Mouse (Mus musculus): Measurements from ENCODE around the gene Zdhhc18. TPM values are rescaled to one million over a fixed set of nuclear protein-coding genes. Genes with fewer than 3 reads are reported as not detected.

Zdhhc18 gene
- polyA plus RNA-seq, 1 experiment = 53.7 TPM

GRCm38 (mm10) chr4:133599571-133600073, 50.3 kb downstream of the Zdhhc18 start:
- H3K4me1 ChIP-seq = peaks cover 18% of the 10 kb centered on the region
- H3K27me3 ChIP-seq (replicated peaks) = peaks cover 8% of the 10 kb centered on the region
- H3K9me3 ChIP-seq = no peaks in the 10 kb centered on the region
- H3K36me3 ChIP-seq (replicated peaks; ENCODE audit: low read length) = peaks cover 39% of the 10 kb centered on the region
- peak overlapping the region; percentile 91 for H3K4me3 ChIP-seq (replicated peaks)
- TF ChIP-seq GATA1 (IDR thresholded peaks at IDR 0.05; ENCODE audit: borderline replicate concordance, low read length) (no peak), FLI1 (IDR thresholded peaks at IDR 0.05; ENCODE audit: low read length) (no peak)

GRCm38 (mm10) chr4:133599116-133599515, 50.8 kb downstream of the Zdhhc18 start:
- Histone ChIP-seq H3K9me3 (no peaks in the 10 kb centered on the region), H3K4me3 (replicated peaks) (peak overlapping the region; percentile 91), H3K27me3 (replicated peaks) (peaks cover 8% of the 10 kb centered on the region), H3K36me3 (replicated peaks; ENCODE audit: low read length) (peaks cover 38% of the 10 kb centered on the region), H3K4me1 (peaks cover 18% of the 10 kb centered on the region)
- no peak for TF ChIP-seq GATA1 (IDR thresholded peaks at IDR 0.05; ENCODE audit: borderline replicate concordance, low read length)
- no peak for TF ChIP-seq FLI1 (IDR thresholded peaks at IDR 0.05; ENCODE audit: low read length)

DNA sequence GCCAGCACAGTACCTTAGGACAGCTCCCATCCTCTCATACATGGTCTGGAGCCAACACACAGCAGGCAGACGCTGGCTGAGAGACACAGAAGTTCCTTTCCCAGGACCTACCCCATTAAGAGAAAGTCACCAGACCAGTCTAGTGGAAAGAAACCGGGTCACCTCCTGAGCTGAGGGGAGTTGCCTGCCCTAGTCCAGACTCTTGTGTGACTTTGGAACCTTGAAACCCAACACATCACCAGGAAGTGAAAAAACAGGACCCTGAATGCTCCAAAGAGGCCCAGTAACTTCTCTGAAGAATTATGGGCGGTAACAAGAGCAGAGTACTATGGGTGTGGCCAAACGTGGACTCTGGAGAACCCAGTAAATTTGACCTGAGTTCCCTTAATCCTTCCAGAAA, 51.3 kb downstream of the Zdhhc18 start:
- no peak overlapping the region for H3K4me3 ChIP-seq (replicated peaks)
- peaks cover 8% of the 10 kb centered on the region for H3K27me3 ChIP-seq (replicated peaks)
- TF ChIP-seq GATA1 (IDR thresholded peaks at IDR 0.05; ENCODE audit: borderline replicate concordance, low read length) = no peak
- TF ChIP-seq FLI1 (IDR thresholded peaks at IDR 0.05; ENCODE audit: low read length) = no peak
- peaks cover 18% of the 10 kb centered on the region for H3K4me1 ChIP-seq
- no peaks in the 10 kb centered on the region for H3K9me3 ChIP-seq
- peaks cover 33% of the 10 kb centered on the region for H3K36me3 ChIP-seq (replicated peaks; ENCODE audit: low read length)

DNA sequence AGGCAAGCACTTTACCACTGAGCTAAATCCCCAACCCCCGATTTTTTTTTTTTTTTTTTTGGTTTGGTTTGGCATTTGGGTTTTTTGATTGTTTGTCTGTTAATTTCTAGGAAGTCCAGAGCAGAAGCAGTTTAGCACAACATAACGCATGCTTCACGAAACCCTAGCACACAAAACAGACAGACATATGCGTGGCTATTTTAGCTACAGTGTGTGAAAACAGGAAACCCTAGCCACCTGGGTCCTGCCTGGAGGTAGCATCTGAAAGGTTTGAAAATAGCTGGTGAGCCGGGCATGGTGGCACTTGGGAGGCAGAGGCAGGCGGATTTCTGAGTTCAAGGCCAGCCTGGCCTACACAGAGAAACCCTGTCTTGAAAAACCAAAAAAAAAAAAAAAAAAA, 53.9 kb downstream of the Zdhhc18 start:
- TF ChIP-seq FLI1 (IDR thresholded peaks at IDR 0.05; ENCODE audit: low read length) = no peak
- TF ChIP-seq GATA1 (IDR thresholded peaks at IDR 0.05; ENCODE audit: borderline replicate concordance, low read length) = no peak
- H3K36me3 ChIP-seq (replicated peaks; ENCODE audit: low read length) = peaks cover 26% of the 10 kb centered on the region
- no peak overlapping the region for H3K4me3 ChIP-seq (replicated peaks)
- H3K27me3 ChIP-seq (replicated peaks) = peaks cover 8% of the 10 kb centered on the region
- no peaks in the 10 kb centered on the region for H3K9me3 ChIP-seq
- H3K4me1 ChIP-seq = peaks cover 29% of the 10 kb centered on the region

DNA sequence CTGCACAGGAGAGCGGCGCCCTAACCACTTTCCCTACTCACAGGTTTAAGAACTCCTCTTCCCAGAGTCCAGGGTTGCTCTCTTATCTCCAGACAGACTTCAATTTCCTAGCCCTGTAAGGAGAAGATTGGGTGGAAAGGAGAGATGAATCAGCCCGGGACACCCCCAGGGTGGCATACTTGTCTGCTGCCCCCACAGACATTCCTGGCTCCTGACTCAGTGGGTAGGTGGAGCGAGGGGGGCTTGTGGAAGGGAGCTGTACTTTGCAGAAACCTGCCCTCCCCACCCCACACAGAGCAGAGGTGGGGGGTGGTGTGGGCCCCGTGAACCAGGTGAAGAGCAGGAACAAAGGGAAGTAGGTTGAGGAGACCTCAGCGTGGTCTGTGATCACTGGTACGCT, 54.4 kb downstream of the Zdhhc18 start:
- Histone ChIP-seq H3K9me3 (no peaks in the 10 kb centered on the region), H3K4me3 (replicated peaks) (no peak overlapping the region), H3K27me3 (replicated peaks) (peaks cover 8% of the 10 kb centered on the region), H3K4me1 (peaks cover 29% of the 10 kb centered on the region), H3K36me3 (replicated peaks; ENCODE audit: low read length) (peaks cover 31% of the 10 kb centered on the region)
- TF ChIP-seq GATA1 (IDR thresholded peaks at IDR 0.05; ENCODE audit: borderline replicate concordance, low read length) (no peak), FLI1 (IDR thresholded peaks at IDR 0.05; ENCODE audit: low read length) (no peak)

- TF ChIP-seq GATA1 (IDR thresholded peaks at IDR 0.05; ENCODE audit: borderline replicate concordance, low read length) (no peak), FLI1 (IDR thresholded peaks at IDR 0.05; ENCODE audit: low read length) (no peak)
- no peak overlapping the region for H3K4me3 ChIP-seq (replicated peaks)
- H3K4me1 ChIP-seq = peaks cover 11% of the 10 kb centered on the region
- H3K36me3 ChIP-seq (replicated peaks; ENCODE audit: low read length) = peaks cover 61% of the 10 kb centered on the region
- no peaks in the 10 kb centered on the region for H3K9me3 ChIP-seq
- H3K27me3 ChIP-seq (replicated peaks) = no peaks in the 10 kb centered on the region
Measured at GRCm38 (mm10) chr4:133592570-133592969, 57.4 kb downstream of the Zdhhc18 start.

GRCm38 (mm10) chr4:133584059-133584951, 65.6 kb downstream of the Zdhhc18 start, which contains the start of gene Gpn2:
Gene Gpn2, plus strand, starts transcription at chr4:133584362.
- Histone ChIP-seq H3K36me3 (replicated peaks; ENCODE audit: low read length) (peaks cover 74% of the 10 kb centered on the region), H3K4me3 (replicated peaks) (peak within 1 kb of the TSS; percentile 100), H3K4me1 (peaks cover 42% of the 10 kb centered on the region), H3K9me3 (no peaks in the 10 kb centered on the region), H3K27me3 (replicated peaks) (no peaks in the 10 kb centered on the region)
- TF ChIP-seq FLI1 (IDR thresholded peaks at IDR 0.05; ENCODE audit: low read length) (no peak; the same call in 1 of the 2 replicates), GATA1 (IDR thresholded peaks at IDR 0.05; ENCODE audit: borderline replicate concordance, low read length) (no peak)

- Histone ChIP-seq H3K4me3 (replicated peaks) (peak overlapping the region; percentile 100), H3K4me1 (peaks cover 42% of the 10 kb centered on the region), H3K27me3 (replicated peaks) (no peaks in the 10 kb centered on the region), H3K9me3 (no peaks in the 10 kb centered on the region), H3K36me3 (replicated peaks; ENCODE audit: low read length) (peaks cover 74% of the 10 kb centered on the region)
- no peak for TF ChIP-seq GATA1 (IDR thresholded peaks at IDR 0.05; ENCODE audit: borderline replicate concordance, low read length)
Measured at GRCm38 (mm10) chr4:133583690-133584058, 66.3 kb downstream of the Zdhhc18 start.

GRCm38 (mm10) chr4:133577983-133578382, 72.0 kb downstream of the Zdhhc18 start:
- no peak for TF ChIP-seq FLI1 (IDR thresholded peaks at IDR 0.05; ENCODE audit: low read length)
- TF ChIP-seq GATA1 (IDR thresholded peaks at IDR 0.05; ENCODE audit: borderline replicate concordance, low read length) = no peak
- Histone ChIP-seq H3K36me3 (replicated peaks; ENCODE audit: low read length) (peaks cover 55% of the 10 kb centered on the region), H3K9me3 (no peaks in the 10 kb centered on the region), H3K4me3 (replicated peaks) (no peak overlapping the region), H3K4me1 (peaks cover 23% of the 10 kb centered on the region), H3K27me3 (replicated peaks) (no peaks in the 10 kb centered on the region)

GRCm38 (mm10) chr4:133574843-133575202, 75.1 kb downstream of the Zdhhc18 start:
- no peak for TF ChIP-seq GATA1 (IDR thresholded peaks at IDR 0.05; ENCODE audit: borderline replicate concordance, low read length)
- Histone ChIP-seq H3K9me3 (no peaks in the 10 kb centered on the region), H3K4me3 (replicated peaks) (peak overlapping the region; percentile 96), H3K27me3 (replicated peaks) (no peaks in the 10 kb centered on the region), H3K4me1 (peaks cover 19% of the 10 kb centered on the region), H3K36me3 (replicated peaks; ENCODE audit: low read length) (peaks cover 24% of the 10 kb centered on the region)
